Mouse (Mus musculus): ENCODE results near the gene Cntnap2. TPM values are rescaled to one million over a fixed set of nuclear protein-coding genes. Genes with fewer than 3 reads are reported as not detected.

Cntnap2 gene
- not detected for total RNA-seq (2021)
- 0.02 TPM in 1 of 2 replicates, not detected in the other for polyA plus RNA-seq (2012; rRNA removed)
- long read RNA-seq, partial matches to known transcripts, result 0 of 2 reads
- long read RNA-seq, other reads (novel, unspliced or antisense), result 2 of 2 reads

DNA sequence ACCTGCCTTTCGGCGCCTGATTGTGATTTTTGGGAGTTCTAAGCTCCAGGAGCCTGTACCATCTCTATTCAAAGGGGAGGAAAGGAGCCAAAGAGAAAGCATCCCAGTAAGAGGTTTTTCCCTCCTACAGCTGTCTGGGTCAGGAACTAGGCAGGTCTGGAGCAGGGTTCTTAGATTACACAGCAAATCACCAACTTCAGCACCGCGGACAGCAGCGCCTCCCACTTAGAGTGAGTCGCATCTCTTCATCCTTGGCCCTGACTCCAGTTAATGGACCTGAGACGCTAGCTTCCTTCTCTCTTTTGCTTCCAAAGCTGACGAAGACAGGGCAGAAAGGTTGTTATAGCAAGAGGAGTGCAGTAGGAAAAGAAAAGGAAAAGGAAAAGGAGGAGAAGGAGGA, at the start of gene Cntnap2:
Cntnap2 (plus strand) TSS at position 267 of the 400 bp plus-strand sequence.
- intact Hi-C loops (cut with DNase I), result no loop called here
- H3K4me3 ChIP-seq, result no peak within 1 kb of the TSS
- H3K27ac ChIP-seq, result no peak within 1 kb of the TSS
- H3K4me1 ChIP-seq (ENCODE audit: control insufficient read depth, insufficient read depth, low read length), result no peaks in the 10 kb centered on the region
- whole genome bisulfite sequencing, result 10% methylated on average over 8 of the region's 8 CpGs
- H3K9ac ChIP-seq (ENCODE audit: low read depth, low read length), result no peak within 1 kb of the TSS
- H3K79me2 ChIP-seq (replicated peaks; ENCODE audit: control insufficient read depth, insufficient read depth, low read length), result no peaks in the 10 kb centered on the region
- H3K36me3 ChIP-seq (ENCODE audit: control insufficient read depth, insufficient read depth, low read length), result no peaks in the 10 kb centered on the region
- 0 out of 2 replicates have a peak, but pooled peaks cover 2% of the 10 kb centered on the region for H3K27me3 ChIP-seq (ENCODE audit: control insufficient read depth, insufficient read depth, low read length)
- TF ChIP-seq POLR2A (IDR thresholded peaks at IDR 0.05; ENCODE audit: insufficient read depth, low read depth, low read length) (no peak), CTCF (IDR thresholded peaks at IDR 0.05) (no peak), EP300 (IDR thresholded peaks at IDR 0.05; ENCODE audit: insufficient read depth, low read depth, low read length) (no peak)
- DNase-seq, result peak in 1 of 2 experiments; percentile 19

GRCm38 (mm10) chr6:45026011-45026682, 33.0 kb upstream of the Cntnap2 start:
- DNase-seq, result no peak
- intact Hi-C loops (cut with DNase I), result loop anchor here (2.0 to 5.0 kb wide), 3 partner anchors 934 to 1629 kb away; no protein-coding TSS in a partner anchor

DNA sequence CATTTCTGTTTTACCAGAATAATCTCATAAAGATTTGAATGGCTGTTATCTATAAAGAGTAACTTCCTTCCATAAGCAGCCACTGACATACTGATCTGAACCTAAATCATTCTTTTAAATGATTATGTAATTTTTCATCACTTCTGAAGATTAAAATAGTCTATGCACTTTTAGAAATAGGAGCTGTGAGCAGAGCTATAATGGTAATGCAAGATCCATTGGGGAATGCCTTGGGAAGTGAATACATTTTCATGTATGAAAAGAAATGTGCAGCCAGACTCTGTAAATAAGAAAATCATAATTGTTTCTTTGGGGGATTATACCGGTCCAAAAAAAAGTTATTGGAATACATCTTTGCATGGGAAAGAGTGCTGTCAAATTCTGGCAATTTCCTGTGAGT, 19.7 kb upstream of the Cntnap2 start:
- TF ChIP-seq CTCF (IDR thresholded peaks at IDR 0.05), result no peak
- no peak for TF ChIP-seq EP300 (IDR thresholded peaks at IDR 0.05; ENCODE audit: insufficient read depth, low read depth, low read length)
- TF ChIP-seq POLR2A (IDR thresholded peaks at IDR 0.05; ENCODE audit: insufficient read depth, low read depth, low read length), result no peak
- intact Hi-C loops (cut with DNase I), result no loop called here
- DNase-seq, result no peak
- H3K4me3 ChIP-seq, result no peak overlapping the region
- H3K27ac ChIP-seq, result no peak overlapping the region
- no peak overlapping the region for H3K9ac ChIP-seq (ENCODE audit: low read depth, low read length)
- no peaks in the 10 kb centered on the region for H3K4me1 ChIP-seq (ENCODE audit: control insufficient read depth, insufficient read depth, low read length)
- no peaks in the 10 kb centered on the region for H3K79me2 ChIP-seq (replicated peaks; ENCODE audit: control insufficient read depth, insufficient read depth, low read length)
- H3K27me3 ChIP-seq (ENCODE audit: control insufficient read depth, insufficient read depth, low read length), result no peaks in the 10 kb centered on the region
- 76% methylated on average over 1 of the region's 1 CpGs for WGBS
- H3K36me3 ChIP-seq (ENCODE audit: control insufficient read depth, insufficient read depth, low read length), result no peaks in the 10 kb centered on the region

More at GRCm38 (mm10) chr6:45026011-45026682, 33.0 kb upstream of the Cntnap2 start:
- no peak overlapping the region for H3K4me3 ChIP-seq
- no peaks in the 10 kb centered on the region for H3K4me1 ChIP-seq (ENCODE audit: control insufficient read depth, insufficient read depth, low read length)
- no peak overlapping the region for H3K27ac ChIP-seq
- WGBS, result 20% methylated on average over 9 of the region's 9 CpGs
- no peaks in the 10 kb centered on the region for H3K27me3 ChIP-seq (ENCODE audit: control insufficient read depth, insufficient read depth, low read length)
- no peaks in the 10 kb centered on the region for H3K36me3 ChIP-seq (ENCODE audit: control insufficient read depth, insufficient read depth, low read length)
- no peak overlapping the region for H3K9ac ChIP-seq (ENCODE audit: low read depth, low read length)
- H3K79me2 ChIP-seq (replicated peaks; ENCODE audit: control insufficient read depth, insufficient read depth, low read length), result no peaks in the 10 kb centered on the region
- TF ChIP-seq POLR2A (IDR thresholded peaks at IDR 0.05; ENCODE audit: insufficient read depth, low read depth, low read length) (no peak), CTCF (IDR thresholded peaks at IDR 0.05) (peak; percentile 74)

DNA sequence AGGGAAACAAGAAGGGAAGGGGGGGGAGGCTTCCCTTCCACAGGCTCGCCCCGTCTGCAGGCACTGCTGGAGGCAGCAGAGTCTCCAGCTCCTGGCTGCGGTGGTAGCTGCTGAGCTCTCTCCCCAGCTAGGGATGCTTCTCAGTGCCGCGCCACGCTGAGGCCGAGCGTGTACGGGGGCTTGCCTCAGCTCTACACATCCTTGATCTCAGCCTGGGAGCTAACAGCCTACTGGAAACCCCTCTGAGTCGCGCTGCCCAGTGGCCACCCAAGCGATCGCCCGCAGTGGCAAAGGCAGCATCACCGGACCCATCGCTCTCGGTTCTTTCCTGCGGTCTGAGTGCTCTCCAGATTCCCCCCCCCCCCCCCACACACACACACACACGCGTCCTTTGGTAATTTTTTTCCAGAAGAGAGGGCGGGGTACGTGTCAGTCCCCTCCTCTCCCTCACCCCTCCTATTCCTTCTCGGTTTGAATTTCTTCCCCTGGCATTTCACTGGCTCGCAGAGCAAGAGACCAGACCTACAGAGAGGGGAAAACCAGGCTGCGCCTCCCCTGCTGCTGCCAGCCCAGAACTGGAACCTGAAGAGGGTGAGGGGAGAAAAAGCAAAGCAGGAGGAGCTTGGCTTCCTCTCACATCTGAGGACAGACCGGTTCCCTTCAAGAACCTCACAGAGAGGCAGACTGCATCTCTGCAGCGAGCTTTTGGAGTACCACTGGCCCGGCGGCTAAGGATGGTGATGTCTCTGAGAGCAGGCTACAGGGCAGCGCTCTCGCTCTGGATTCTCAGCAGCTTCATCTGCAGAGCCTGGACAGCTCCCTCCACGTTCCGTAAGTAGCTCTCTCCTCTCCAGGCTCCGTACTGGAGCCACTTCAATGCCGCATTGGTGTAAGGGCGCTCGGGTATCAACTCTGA, 657 bp downstream of the Cntnap2 start:
- no peaks in the 10 kb centered on the region for H3K79me2 ChIP-seq (replicated peaks; ENCODE audit: control insufficient read depth, insufficient read depth, low read length)
- H3K4me1 ChIP-seq (ENCODE audit: control insufficient read depth, insufficient read depth, low read length), result no peaks in the 10 kb centered on the region
- no peak overlapping the region for H3K27ac ChIP-seq
- no peak for TF ChIP-seq POLR2A (IDR thresholded peaks at IDR 0.05; ENCODE audit: insufficient read depth, low read depth, low read length)
- no peak for TF ChIP-seq CTCF (IDR thresholded peaks at IDR 0.05)
- no peak for TF ChIP-seq EP300 (IDR thresholded peaks at IDR 0.05; ENCODE audit: insufficient read depth, low read depth, low read length)
- no peak overlapping the region for H3K9ac ChIP-seq (ENCODE audit: low read depth, low read length)
- no peaks in the 10 kb centered on the region for H3K36me3 ChIP-seq (ENCODE audit: control insufficient read depth, insufficient read depth, low read length)
- WGBS, result 7% methylated on average over 37 of the region's 37 CpGs
- H3K4me3 ChIP-seq, result no peak overlapping the region
- intact Hi-C loops (cut with DNase I), result no loop called here
- H3K27me3 ChIP-seq (ENCODE audit: control insufficient read depth, insufficient read depth, low read length), result 0 out of 2 replicates have a peak, but pooled peaks cover 2% of the 10 kb centered on the region
- no peak for DNase-seq

GRCm38 (mm10) chr6:45062214-45062997, 3.2 kb downstream of the Cntnap2 start:
- no peaks in the 10 kb centered on the region for H3K36me3 ChIP-seq (ENCODE audit: control insufficient read depth, insufficient read depth, low read length)
- H3K79me2 ChIP-seq (replicated peaks; ENCODE audit: control insufficient read depth, insufficient read depth, low read length), result no peaks in the 10 kb centered on the region
- no peaks in the 10 kb centered on the region for H3K4me1 ChIP-seq (ENCODE audit: control insufficient read depth, insufficient read depth, low read length)
- H3K27ac ChIP-seq, result no peak overlapping the region
- WGBS, result 62% methylated on average over 5 of the region's 5 CpGs
- intact Hi-C loops (cut with DNase I), result no loop called here
- no peak overlapping the region for H3K4me3 ChIP-seq
- 0 out of 2 replicates have a peak, but pooled peaks cover 2% of the 10 kb centered on the region for H3K27me3 ChIP-seq (ENCODE audit: control insufficient read depth, insufficient read depth, low read length)
- TF ChIP-seq EP300 (IDR thresholded peaks at IDR 0.05; ENCODE audit: insufficient read depth, low read depth, low read length), result no peak
- TF ChIP-seq POLR2A (IDR thresholded peaks at IDR 0.05; ENCODE audit: insufficient read depth, low read depth, low read length), result no peak
- TF ChIP-seq CTCF (IDR thresholded peaks at IDR 0.05), result no peak
- DNase-seq, result no peak
- no peak overlapping the region for H3K9ac ChIP-seq (ENCODE audit: low read depth, low read length)

All from heart, adult 2 months (tissue).